Mouse (Mus musculus): Measurements from ENCODE around the gene Gria1.

Gria1 gene

GRCm38 (mm10) chr11:57051666-57052562 is 40.7 kb downstream of the Gria1 start:
- DNase-seq (ENCODE audit: extremely low read depth, low read depth) = no peak

- no peak for DNase-seq (ENCODE audit: extremely low read depth, low read depth)
These were observed 51.3 kb downstream of the Gria1 start for GRCm38 (mm10) chr11:57062441-57062840.

GRCm38 (mm10) chr11:57070196-57070901 is 59.2 kb downstream of the Gria1 start:
- no peak for DNase-seq (ENCODE audit: extremely low read depth, low read depth)

GRCm38 (mm10) chr11:57072171-57072570 is 61.0 kb downstream of the Gria1 start:
- no peak for DNase-seq (ENCODE audit: extremely low read depth, low read depth)

GRCm38 (mm10) chr11:57079423-57079822 is 68.2 kb downstream of the Gria1 start:
- no peak for DNase-seq (ENCODE audit: extremely low read depth, low read depth)

GRCm38 (mm10) chr11:57089527-57089926 is 78.3 kb downstream of the Gria1 start:
- DNase-seq (ENCODE audit: extremely low read depth, low read depth) = no peak

- DNase-seq (ENCODE audit: extremely low read depth, low read depth) = no peak
These were observed 79.5 kb downstream of the Gria1 start for GRCm38 (mm10) chr11:57090705-57091104.

- DNase-seq (ENCODE audit: extremely low read depth, low read depth) = no peak
These were observed 80.2 kb downstream of the Gria1 start for GRCm38 (mm10) chr11:57091276-57091914.

GRCm38 (mm10) chr11:57100491-57100890 is 89.3 kb downstream of the Gria1 start:
- no peak for DNase-seq (ENCODE audit: extremely low read depth, low read depth)

- no peak for DNase-seq (ENCODE audit: extremely low read depth, low read depth)
These were observed 92.6 kb downstream of the Gria1 start for GRCm38 (mm10) chr11:57103751-57104254.

- DNase-seq (ENCODE audit: extremely low read depth, low read depth) = no peak
These were observed 94.5 kb downstream of the Gria1 start for GRCm38 (mm10) chr11:57105683-57106082.

- DNase-seq (ENCODE audit: extremely low read depth, low read depth) = no peak
These were observed 101.2 kb downstream of the Gria1 start for GRCm38 (mm10) chr11:57112386-57112785.

GRCm38 (mm10) chr11:57114410-57114809 is 103.2 kb downstream of the Gria1 start:
- no peak for DNase-seq (ENCODE audit: extremely low read depth, low read depth)

GRCm38 (mm10) chr11:57127066-57127465 is 115.9 kb downstream of the Gria1 start:
- DNase-seq (ENCODE audit: extremely low read depth, low read depth) = no peak

- DNase-seq (ENCODE audit: extremely low read depth, low read depth) = no peak
These were observed 129.1 kb downstream of the Gria1 start for GRCm38 (mm10) chr11:57140162-57140780.

GRCm38 (mm10) chr11:57143681-57144080 is 132.5 kb downstream of the Gria1 start:
- no peak for DNase-seq (ENCODE audit: extremely low read depth, low read depth)

- DNase-seq (ENCODE audit: extremely low read depth, low read depth) = no peak
These were observed 134.0 kb downstream of the Gria1 start for GRCm38 (mm10) chr11:57145192-57145591.

- no peak for DNase-seq (ENCODE audit: extremely low read depth, low read depth)
These were observed 134.5 kb downstream of the Gria1 start for GRCm38 (mm10) chr11:57145704-57146103.

GRCm38 (mm10) chr11:57151674-57152073 is 140.5 kb downstream of the Gria1 start:
- DNase-seq (ENCODE audit: extremely low read depth, low read depth) = no peak

GRCm38 (mm10) chr11:57154998-57155397 is 143.8 kb downstream of the Gria1 start:
- no peak for DNase-seq (ENCODE audit: extremely low read depth, low read depth)

- no peak for DNase-seq (ENCODE audit: extremely low read depth, low read depth)
These were observed 148.2 kb downstream of the Gria1 start for GRCm38 (mm10) chr11:57159412-57159811.
